Mouse (Mus musculus) embryonic facial prominence, embryonic 14.5 days (tissue): ENCODE results near the gene Gaa. TPM values are rescaled to one million over a fixed set of nuclear protein-coding genes. Genes with fewer than 3 reads are reported as not detected.
A peak's percentile ranks its signal among the peaks of the same experiment; 100 is the strongest.
"Not testable (repeated sequence)": the region's sequence is repeated elsewhere in the genome, so short reads cannot be mapped to it uniquely, and the experiment has no call there.

Source experiments
- ATAC-seq: fragments of 200-750 bp; cut with Nextera tagmentation; 2 replicates; pipeline ENCODE4 v1.8.0; 2017; ENCODE audit warnings: low read depth, moderate number of reproducible peaks, moderate TSS enrichment
- DNase-seq: peaks from one replicate; pipeline ENCODE4 v3.0.0-alpha.2; 2015; ENCODE audit warnings: low spot score
- H3K27ac ChIP-seq: fragments of 300-500 bp; sonication (generic); replicated peaks from 2 replicates; pipeline ENCODE4 v1.5.1; 2014; ENCODE audit warnings: low read depth, mild to moderate bottlenecking, low read length, moderate library complexity
- H3K27me3 ChIP-seq: fragments of 300-500 bp; sonication (generic); replicated peaks from 2 replicates; pipeline ENCODE4 v1.6.1; 2014; ENCODE audit warnings: low read length; ENCODE audit not compliant: control insufficient read depth, insufficient read depth
- H3K36me3 ChIP-seq: fragments of 300-500 bp; sonication (generic); 2 replicates; pipeline ENCODE4 v1.6.1; 2014; ENCODE audit warnings: low read length, mixed read lengths; ENCODE audit not compliant: control insufficient read depth, insufficient read depth
- H3K4me1 ChIP-seq: fragments of 300-500 bp; sonication (generic); 2 replicates; pipeline ENCODE4 v1.6.1; 2014; ENCODE audit warnings: antibody characterized with exemption, low read length; ENCODE audit not compliant: control insufficient read depth, insufficient read depth
- H3K4me2 ChIP-seq: fragments of 300-500 bp; sonication (generic); 2 replicates; pipeline ENCODE4 v1.6.1; 2014; ENCODE audit warnings: low read depth, mild to moderate bottlenecking, low read length, moderate library complexity, mixed read lengths
- H3K4me3 ChIP-seq: fragments of 300-500 bp; sonication (generic); 2 replicates; pipeline ENCODE4 v1.5.1; 2014; ENCODE audit warnings: low read depth, mild to moderate bottlenecking, low read length
- H3K9ac ChIP-seq: fragments of 300-500 bp; sonication (generic); 2 replicates; pipeline ENCODE4 v1.6.1; 2014; ENCODE audit warnings: low read depth, mild to moderate bottlenecking, low read length, moderate library complexity, mixed read lengths
- H3K9me3 ChIP-seq: fragments of 300-500 bp; sonication (generic); 2 replicates; pipeline ENCODE4 v1.6.1; 2016; ENCODE audit warnings: low read length; ENCODE audit not compliant: control insufficient read depth
- WGBS: fragments of 180-500 bp; shearing (Covaris S2); extraction: QIAGEN DNeasy Blood & Tissue Kit; methylation state at CpG from one replicate; pipeline ENCODE4 v1.1.7; 2014; 5-methylcytosine and 5-hydroxymethylcytosine counted together
- polyA plus RNA-seq: library from polyadenylated mRNA; unstranded; fragments of >200 nt; fragmentation: Nextera tagmentation; extraction: Ambion mirVana; gene quantifications from 2 replicates; pipeline ENCODE4 v1.2.1, GENCODE M21; 2014

Gene Gaa
- polyA plus RNA-seq, 1 experiment from 2014 or later: 82.0 TPM

- WGBS: 93% methylated on average over 12 of the region's 12 CpGs
- Histone ChIP-seq H3K9ac (no peak overlapping the region), H3K9me3 (no peaks in the 10 kb centered on the region), H3K27me3 (no peaks in the 10 kb centered on the region), H3K4me3 (no peak overlapping the region), H3K4me1 (peaks cover 5% of the 10 kb centered on the region; the same call in 1 of the 2 replicates), H3K27ac (no peak overlapping the region), H3K4me2 (no peak overlapping the region), H3K36me3 (no peaks in the 10 kb centered on the region)
- DNase-seq: no peak
- no peak for ATAC-seq
Observed at GRCm38 (mm10) chr11:119239480-119239879, 28.2 kb upstream of the Gaa start.

DNA sequence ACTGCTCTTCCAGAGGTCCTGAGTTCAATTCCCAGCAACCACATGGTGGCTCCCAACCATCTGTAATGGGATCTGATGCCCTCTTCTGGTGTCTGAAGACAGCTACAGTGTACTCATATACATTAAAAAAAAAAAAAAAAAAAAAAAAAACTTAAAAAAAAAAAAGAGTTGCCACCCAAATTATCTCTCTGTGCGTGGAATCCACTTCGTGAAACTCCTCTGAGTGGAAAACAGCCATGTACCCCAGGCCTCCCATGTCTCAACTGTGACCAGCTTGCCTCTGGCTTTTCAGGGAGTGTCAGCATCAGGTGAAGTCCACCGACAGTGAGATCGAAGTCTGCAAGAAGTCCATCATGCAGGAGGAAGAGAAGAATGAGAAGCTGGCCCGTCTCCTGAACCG is 22.1 kb upstream of the Gaa start:
- H3K27ac ChIP-seq, H3K9ac ChIP-seq, DNase-seq, H3K36me3 ChIP-seq, H3K4me3 ChIP-seq, H3K27me3 ChIP-seq, H3K4me2 ChIP-seq, H3K4me1 ChIP-seq, ATAC-seq, H3K9me3 ChIP-seq: not testable (repeated sequence)
- 94% methylated on average over 6 of the region's 6 CpGs for WGBS

DNA sequence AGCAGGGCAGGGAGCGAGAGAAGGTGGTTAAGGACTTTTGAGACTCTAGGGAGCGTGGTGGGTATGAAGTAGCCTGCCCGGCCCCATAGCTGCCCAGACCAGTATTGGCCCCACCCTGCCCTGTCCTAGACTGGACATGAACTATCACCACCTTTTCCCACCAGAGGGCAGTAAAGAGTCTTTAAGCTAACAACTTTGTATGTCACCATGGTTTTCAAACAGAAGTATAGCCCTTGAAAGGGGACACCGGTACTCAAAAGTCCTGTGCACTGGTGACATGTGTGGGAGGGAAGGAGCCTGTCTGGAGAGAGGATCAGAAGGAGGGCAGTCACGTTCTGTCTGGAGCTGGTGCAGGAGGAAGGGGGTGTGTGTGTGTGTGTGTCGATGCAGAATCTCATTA is 18.7 kb upstream of the Gaa start:
- H3K4me2 ChIP-seq: no peak overlapping the region
- ATAC-seq: peak; percentile 69
- H3K4me3 ChIP-seq: no peak overlapping the region
- no peak overlapping the region for H3K9ac ChIP-seq
- H3K4me1 ChIP-seq: peaks cover 13% of the 10 kb centered on the region
- no peaks in the 10 kb centered on the region for H3K27me3 ChIP-seq
- DNase-seq: peak; percentile 82
- H3K27ac ChIP-seq: no peak overlapping the region
- H3K36me3 ChIP-seq: no peaks in the 10 kb centered on the region
- 22% methylated on average over 6 of the region's 6 CpGs for WGBS
- H3K9me3 ChIP-seq: no peaks in the 10 kb centered on the region

DNA sequence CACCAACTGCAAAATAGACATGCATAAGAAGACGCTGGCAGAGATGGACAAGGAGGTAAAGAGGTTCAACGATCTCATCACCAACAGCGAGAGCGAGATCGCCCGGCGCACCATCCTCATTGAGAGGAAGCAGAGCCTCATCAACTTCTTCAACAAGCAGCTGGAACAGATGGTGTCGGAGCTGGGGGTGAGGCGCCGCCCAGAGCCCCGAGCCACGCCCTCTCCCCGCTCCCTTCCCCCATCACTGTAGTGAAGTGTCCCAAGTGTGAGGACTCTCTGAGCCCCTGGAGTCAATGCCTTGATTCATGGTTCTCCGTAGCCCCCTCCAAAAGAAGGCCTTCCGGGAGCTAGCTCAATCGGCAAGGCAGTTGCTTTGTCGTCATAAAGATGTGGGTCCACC is 16.7 kb upstream of the Gaa start:
- DNase-seq: no peak
- Histone ChIP-seq H3K4me1 (peaks cover 13% of the 10 kb centered on the region), H3K27me3 (no peaks in the 10 kb centered on the region), H3K27ac (no peak overlapping the region), H3K9ac (no peak overlapping the region), H3K9me3 (no peaks in the 10 kb centered on the region), H3K36me3 (no peaks in the 10 kb centered on the region), H3K4me3 (no peak overlapping the region), H3K4me2 (no peak overlapping the region)
- no peak for ATAC-seq
- WGBS: 61% methylated on average over 14 of the region's 17 CpGs

DNA sequence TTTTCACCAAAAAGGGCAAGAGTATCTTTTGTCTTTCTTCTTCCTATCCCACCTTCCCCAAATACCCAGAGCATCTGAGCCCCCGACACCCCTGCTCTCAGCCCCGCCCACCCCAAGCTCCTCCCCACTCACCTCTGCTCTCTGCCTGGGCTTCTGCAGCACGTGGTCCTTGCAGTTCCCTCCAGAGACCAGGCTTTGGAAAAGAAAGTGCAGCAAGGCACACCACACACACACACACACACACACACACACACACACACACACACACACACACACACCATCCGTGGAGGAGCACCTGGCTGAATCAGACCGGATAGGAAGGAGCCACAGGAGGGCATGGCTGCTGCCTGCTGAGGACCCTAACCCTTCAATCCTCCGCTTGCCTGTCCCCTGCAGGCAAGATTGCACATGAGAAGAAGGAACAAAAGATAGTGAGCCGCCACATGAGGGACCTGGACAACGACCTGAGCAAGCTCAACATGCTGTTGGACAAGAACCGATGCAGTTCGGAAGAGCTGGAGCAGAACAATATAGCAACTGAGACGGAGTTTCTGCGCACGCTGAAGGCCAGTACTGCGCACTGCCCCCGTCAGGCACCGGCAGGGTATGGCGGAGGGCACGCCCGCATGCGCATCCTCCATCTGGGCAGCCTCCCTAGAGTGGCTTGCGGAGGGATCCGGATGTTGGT is 14.7 kb upstream of the Gaa start:
- WGBS: 5% methylated on average over 20 of the region's 22 CpGs
- Histone ChIP-seq H3K27ac (no peak overlapping the region), H3K4me2 (peak overlapping the region; percentile 57), H3K9ac (peak overlapping the region; percentile 51), H3K9me3 (no peaks in the 10 kb centered on the region), H3K4me1 (peaks cover 13% of the 10 kb centered on the region), H3K36me3 (no peaks in the 10 kb centered on the region), H3K4me3 (peak overlapping the region; percentile 27), H3K27me3 (no peaks in the 10 kb centered on the region)
- peak; percentile 82 for ATAC-seq
- DNase-seq: peak; percentile 58

GRCm38 (mm10) chr11:119256557-119256956 is 11.1 kb upstream of the Gaa start:
- WGBS: 81% methylated on average over 5 of the region's 5 CpGs
- H3K4me2 ChIP-seq, H3K27ac ChIP-seq, H3K4me3 ChIP-seq, H3K27me3 ChIP-seq, DNase-seq, H3K36me3 ChIP-seq, H3K9me3 ChIP-seq, H3K9ac ChIP-seq, ATAC-seq: not testable (repeated sequence)
- peaks cover 12% of the 10 kb centered on the region for H3K4me1 ChIP-seq

DNA sequence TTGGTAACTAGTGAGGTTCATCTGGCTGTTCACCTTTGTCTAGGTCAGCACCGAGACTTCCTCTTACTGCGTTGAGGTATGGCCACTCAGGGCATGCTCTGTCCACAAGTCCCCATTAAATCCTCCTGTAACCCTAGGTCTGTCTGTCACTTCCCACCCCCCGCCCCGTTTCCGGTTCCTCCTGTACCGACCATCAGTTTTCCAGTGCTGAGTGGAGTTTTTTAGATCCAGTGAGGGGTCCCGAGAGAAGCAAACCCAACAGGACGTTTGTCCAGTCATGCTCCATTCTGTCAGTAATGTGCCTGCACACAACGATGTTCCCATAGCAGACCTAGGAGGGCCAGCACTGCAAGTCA is 9.5 kb upstream of the Gaa start:
- H3K4me3 ChIP-seq: peak overlapping the region; percentile 29
- no peaks in the 10 kb centered on the region for H3K27me3 ChIP-seq
- DNase-seq (no peak), ATAC-seq (no peak)
- H3K4me1 ChIP-seq: peaks cover 3% of the 10 kb centered on the region; the same call in 1 of the 2 replicates
- 60% methylated on average over 9 of the region's 9 CpGs for WGBS
- no peaks in the 10 kb centered on the region for H3K9me3 ChIP-seq
- no peaks in the 10 kb centered on the region for H3K36me3 ChIP-seq
- H3K27ac ChIP-seq: no peak overlapping the region
- H3K9ac ChIP-seq: peak overlapping the region; percentile 46; the same call in 1 of the 2 replicates
- peak overlapping the region; percentile 53 for H3K4me2 ChIP-seq

DNA sequence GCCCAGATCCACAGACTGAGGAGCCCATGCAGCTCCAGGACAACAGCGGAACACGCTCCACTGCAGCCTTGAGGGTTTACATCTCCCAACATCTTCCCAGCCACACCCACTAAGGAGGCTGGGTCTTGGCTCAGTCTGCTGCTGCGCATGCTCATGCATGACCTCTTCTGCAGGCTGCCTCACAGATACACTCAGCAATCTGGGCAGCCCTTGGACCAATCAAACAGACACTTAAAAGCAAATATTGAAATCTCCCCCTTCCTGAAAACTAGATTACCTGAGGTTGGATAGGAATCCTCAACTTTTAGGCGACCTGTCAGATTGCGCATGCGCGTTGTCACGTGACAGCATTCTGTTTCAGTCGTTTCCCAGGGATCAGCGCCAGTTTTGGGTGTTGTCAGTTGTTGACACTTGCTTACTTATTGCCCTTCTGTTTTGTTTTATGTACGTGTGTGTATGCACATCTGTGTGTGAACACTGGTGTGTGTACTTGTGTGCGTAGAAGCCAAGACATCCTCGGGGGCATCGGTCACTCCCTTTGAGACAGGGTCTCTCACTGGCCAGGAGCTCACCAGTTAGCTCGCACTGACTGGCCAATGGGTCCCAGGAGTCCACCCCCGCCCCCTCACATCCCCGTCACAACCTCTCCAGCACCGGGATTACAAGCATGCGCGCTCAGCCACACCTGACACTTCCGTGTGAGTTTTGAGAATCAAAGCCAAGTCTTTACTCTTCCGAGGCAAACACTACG is 8.9 kb upstream of the Gaa start:
- WGBS: 62% methylated on average over 23 of the region's 23 CpGs

More for the DNA sequence above, 8.9 kb upstream of the Gaa start:
- ATAC-seq (peak; percentile 82), DNase-seq (peak; percentile 81)
- Histone ChIP-seq H3K9ac (peak overlapping the region; percentile 46), H3K4me1 (peaks cover 3% of the 10 kb centered on the region; the same call in 1 of the 2 replicates), H3K27ac (0 out of 2 replicates have a peak overlapping the region, but pooled peaks have one; percentile 33), H3K27me3 (no peaks in the 10 kb centered on the region), H3K9me3 (no peaks in the 10 kb centered on the region), H3K4me2 (peak overlapping the region; percentile 53), H3K36me3 (no peaks in the 10 kb centered on the region), H3K4me3 (peak overlapping the region; percentile 29)
